Mouse (Mus musculus) liver, embryonic 12.5 days (tissue): ENCODE results near the gene Celf1. TPM values are rescaled to one million over a fixed set of nuclear protein-coding genes. Genes with fewer than 3 reads are reported as not detected.
"Not testable (repeated sequence)": the region's sequence is repeated elsewhere in the genome, so short reads cannot be mapped to it uniquely, and the experiment has no call there.

Experiments
- ATAC-seq: fragments of 200-750 bp; cut with Nextera tagmentation; 2 replicates; pipeline ENCODE4 v1.8.0; 2017; ENCODE audit warnings: moderate number of reproducible peaks, mild to moderate bottlenecking, moderate library complexity
- H3K27ac ChIP-seq: fragments of 300-500 bp; sonication (generic); 2 replicates; pipeline ENCODE4 v1.5.1; 2016; ENCODE audit warnings: mild to moderate bottlenecking
- H3K27me3 ChIP-seq: fragments of 300-500 bp; sonication (generic); replicated peaks from 2 replicates; pipeline ENCODE4 v1.6.1; 2016; ENCODE audit warnings: mild to moderate bottlenecking, moderate library complexity
- H3K36me3 ChIP-seq: fragments of 300-500 bp; sonication (generic); 2 replicates; pipeline ENCODE4 v1.6.1; 2016; ENCODE audit warnings: mild to moderate bottlenecking, moderate library complexity
- H3K4me1 ChIP-seq: fragments of 300-500 bp; sonication (generic); 2 replicates; pipeline ENCODE4 v1.6.1; 2016
- H3K4me2 ChIP-seq: fragments of 300-500 bp; sonication (generic); 2 replicates; pipeline ENCODE4 v1.6.1; 2016; ENCODE audit warnings: mild to moderate bottlenecking, moderate library complexity
- H3K4me3 ChIP-seq: fragments of 300-500 bp; sonication (generic); 2 replicates; pipeline ENCODE4 v1.5.1; 2016; ENCODE audit warnings: mild to moderate bottlenecking, moderate library complexity
- H3K9ac ChIP-seq: fragments of 300-500 bp; sonication (generic); 2 replicates; pipeline ENCODE4 v1.6.1; 2016; ENCODE audit warnings: mild to moderate bottlenecking, moderate library complexity
- H3K9me3 ChIP-seq: fragments of 300-500 bp; sonication (generic); replicated peaks from 2 replicates; pipeline ENCODE4 v1.6.1; 2016; ENCODE audit warnings: mild to moderate bottlenecking, moderate library complexity
- WGBS: fragments of 180-500 bp; shearing (Covaris S2); methylation state at CpG from one replicate; pipeline ENCODE4 v1.1.7; 2016; ENCODE audit not compliant: insufficient replicate concordance; 5-methylcytosine and 5-hydroxymethylcytosine counted together
- polyA plus RNA-seq: library from polyadenylated mRNA; unstranded; fragments of >200 nt; fragmentation: Nextera tagmentation; extraction: Ambion mirVana; gene quantifications from 2 replicates; pipeline ENCODE4 v1.2.1, GENCODE M21; 2016

Celf1 gene
- polyA plus RNA-seq, 1 experiment from 2014 or later, result 79.4 TPM

- no peaks in the 10 kb centered on the region for H3K27me3 ChIP-seq
- H3K4me2 ChIP-seq, result no peak overlapping the region
- WGBS, result 78% methylated on average over 2 of the region's 2 CpGs
- peaks cover 31% of the 10 kb centered on the region for H3K36me3 ChIP-seq
- no peak overlapping the region for H3K27ac ChIP-seq
- no peak overlapping the region for H3K9ac ChIP-seq
- 0 out of 2 replicates have a peak, but pooled peaks cover 6% of the 10 kb centered on the region for H3K4me1 ChIP-seq
- no peak overlapping the region for H3K4me3 ChIP-seq
- no peaks in the 10 kb centered on the region for H3K9me3 ChIP-seq
- no peak for ATAC-seq
Measured at GRCm38 (mm10) chr2:90976590-90976989, 36.4 kb downstream of the Celf1 start.

GRCm38 (mm10) chr2:90977291-90977690 lies 37.1 kb downstream of the Celf1 start:
- Histone ChIP-seq H3K27me3 (no peaks in the 10 kb centered on the region), H3K36me3 (peaks cover 28% of the 10 kb centered on the region), H3K4me3 (no peak overlapping the region), H3K4me1 (0 out of 2 replicates have a peak, but pooled peaks cover 6% of the 10 kb centered on the region), H3K9ac (no peak overlapping the region), H3K27ac (no peak overlapping the region), H3K9me3 (no peaks in the 10 kb centered on the region), H3K4me2 (no peak overlapping the region)
- no peak for ATAC-seq
- WGBS, result 78% methylated on average over 4 of the region's 4 CpGs

GRCm38 (mm10) chr2:90986055-90986454 lies 45.9 kb downstream of the Celf1 start:
- Histone ChIP-seq H3K27me3 (no peaks in the 10 kb centered on the region), H3K4me1 (0 out of 2 replicates have a peak, but pooled peaks cover 7% of the 10 kb centered on the region), H3K27ac (no peak overlapping the region), H3K9me3 (no peaks in the 10 kb centered on the region), H3K4me3 (no peak overlapping the region), H3K9ac (no peak overlapping the region), H3K36me3 (peaks cover 17% of the 10 kb centered on the region; the same call in 1 of the 2 replicates), H3K4me2 (no peak overlapping the region)
- no peak for ATAC-seq
- 87% methylated on average over 3 of the region's 3 CpGs for WGBS

GRCm38 (mm10) chr2:91008536-91008935 lies 68.4 kb downstream of the Celf1 start:
- WGBS, result 94% methylated on average over 8 of the region's 8 CpGs
- Histone ChIP-seq H3K36me3 (peaks cover 92% of the 10 kb centered on the region), H3K9me3 (no peaks in the 10 kb centered on the region), H3K27ac (no peak overlapping the region), H3K4me1 (no peaks in the 10 kb centered on the region), H3K9ac (no peak overlapping the region), H3K4me2 (no peak overlapping the region), H3K27me3 (no peaks in the 10 kb centered on the region), H3K4me3 (no peak overlapping the region)
- no peak for ATAC-seq

GRCm38 (mm10) chr2:91013881-91014280 lies 73.7 kb downstream of the Celf1 start:
- H3K27me3 ChIP-seq, result no peaks in the 10 kb centered on the region
- no peak overlapping the region for H3K4me3 ChIP-seq
- 89% methylated on average over 2 of the region's 2 CpGs for WGBS
- H3K4me2 ChIP-seq, result no peak overlapping the region
- H3K36me3 ChIP-seq, result peaks cover 98% of the 10 kb centered on the region
- H3K27ac ChIP-seq, result no peak overlapping the region
- H3K9me3 ChIP-seq, result no peaks in the 10 kb centered on the region
- peaks cover 15% of the 10 kb centered on the region; the same call in 1 of the 2 replicates for H3K4me1 ChIP-seq
- no peak for ATAC-seq
- H3K9ac ChIP-seq, result no peak overlapping the region

- Histone ChIP-seq H3K27ac (0 out of 2 replicates have a peak overlapping the region, but pooled peaks have one; percentile 12), H3K27me3 (no peaks in the 10 kb centered on the region), H3K4me1 (peaks cover 15% of the 10 kb centered on the region; the same call in 1 of the 2 replicates), H3K36me3 (peaks cover 98% of the 10 kb centered on the region), H3K9ac (no peak overlapping the region), H3K4me2 (no peak overlapping the region), H3K9me3 (no peaks in the 10 kb centered on the region), H3K4me3 (no peak overlapping the region)
- 89% methylated on average over 4 of the region's 4 CpGs for WGBS
- ATAC-seq, result no peak
Measured at GRCm38 (mm10) chr2:91015386-91015785, 75.2 kb downstream of the Celf1 start.

- Histone ChIP-seq H3K4me1 (peaks cover 19% of the 10 kb centered on the region), H3K9me3 (no peaks in the 10 kb centered on the region), H3K4me3 (no peak overlapping the region), H3K27ac (no peak overlapping the region), H3K9ac (no peak overlapping the region), H3K27me3 (no peaks in the 10 kb centered on the region), H3K36me3 (peaks cover 97% of the 10 kb centered on the region), H3K4me2 (no peak overlapping the region)
- ATAC-seq, result no peak
- 86% methylated on average over 8 of the region's 8 CpGs for WGBS
Measured at GRCm38 (mm10) chr2:91018061-91018788, 78.0 kb downstream of the Celf1 start.

- Histone ChIP-seq H3K9ac (no peak overlapping the region), H3K4me3 (no peak overlapping the region), H3K27me3 (no peaks in the 10 kb centered on the region), H3K4me2 (no peak overlapping the region), H3K4me1 (peaks cover 36% of the 10 kb centered on the region), H3K36me3 (peaks cover 95% of the 10 kb centered on the region), H3K9me3 (no peaks in the 10 kb centered on the region), H3K27ac (no peak overlapping the region)
- WGBS, result 89% methylated on average over 3 of the region's 3 CpGs
- ATAC-seq, result no peak
Measured at GRCm38 (mm10) chr2:91019911-91020310, 79.7 kb downstream of the Celf1 start.

GRCm38 (mm10) chr2:91022266-91022665 lies 82.1 kb downstream of the Celf1 start:
- H3K9me3 ChIP-seq, H3K4me2 ChIP-seq, H3K4me3 ChIP-seq, ATAC-seq, H3K9ac ChIP-seq, H3K27ac ChIP-seq, H3K27me3 ChIP-seq: not testable (repeated sequence)
- Histone ChIP-seq H3K4me1 (peaks cover 50% of the 10 kb centered on the region), H3K36me3 (peaks cover 79% of the 10 kb centered on the region)
- WGBS, result 91% methylated on average over 7 of the region's 7 CpGs

GRCm38 (mm10) chr2:91023131-91023530 lies 82.9 kb downstream of the Celf1 start:
- Histone ChIP-seq H3K9ac (no peak overlapping the region), H3K27ac (peak overlapping the region; percentile 27; the same call in 1 of the 2 replicates), H3K4me2 (no peak overlapping the region), H3K36me3 (peaks cover 70% of the 10 kb centered on the region), H3K9me3 (no peaks in the 10 kb centered on the region), H3K4me1 (peaks cover 55% of the 10 kb centered on the region), H3K27me3 (no peaks in the 10 kb centered on the region), H3K4me3 (no peak overlapping the region)
- ATAC-seq, result no peak
- 74% methylated on average over 2 of the region's 2 CpGs for WGBS

GRCm38 (mm10) chr2:91023956-91024355 lies 83.8 kb downstream of the Celf1 start:
- 71% methylated on average over 1 of the region's 1 CpGs for WGBS
- H3K4me3 ChIP-seq, result no peak overlapping the region
- peak overlapping the region; percentile 27 for H3K27ac ChIP-seq

GRCm38 (mm10) chr2:91025081-91025516 lies 84.9 kb downstream of the Celf1 start:
- peak overlapping the region; percentile 67 for H3K9ac ChIP-seq
- peak overlapping the region; percentile 95; the same call in 1 of the 2 replicates for H3K27ac ChIP-seq
- no peaks in the 10 kb centered on the region for H3K9me3 ChIP-seq
- 89% methylated on average over 1 of the region's 1 CpGs for WGBS
- H3K36me3 ChIP-seq, result peaks cover 53% of the 10 kb centered on the region
- H3K27me3 ChIP-seq, result no peaks in the 10 kb centered on the region
- peak overlapping the region; percentile 65 for H3K4me3 ChIP-seq
- ATAC-seq, result no peak
- peak overlapping the region; percentile 74 for H3K4me2 ChIP-seq
- peaks cover 64% of the 10 kb centered on the region for H3K4me1 ChIP-seq

More at GRCm38 (mm10) chr2:91023956-91024355, 83.8 kb downstream of the Celf1 start:
- H3K9me3 ChIP-seq, result no peaks in the 10 kb centered on the region
- no peaks in the 10 kb centered on the region for H3K27me3 ChIP-seq
- peak; percentile 41; the same call in 1 of the 2 replicates for ATAC-seq
- no peak overlapping the region for H3K9ac ChIP-seq
- peaks cover 60% of the 10 kb centered on the region for H3K4me1 ChIP-seq
- H3K36me3 ChIP-seq, result peaks cover 63% of the 10 kb centered on the region
- peak overlapping the region; percentile 74 for H3K4me2 ChIP-seq
